Mouse (Mus musculus) midbrain, embryonic 12.5 days (tissue): ENCODE data around the gene Trp53rka. TPM values are rescaled to one million over a fixed set of nuclear protein-coding genes. Genes with fewer than 3 reads are reported as not detected.

Experiments used
- ATAC-seq: fragments of 200-750 bp; cut with Nextera tagmentation; 2 replicates; pipeline ENCODE4 v1.8.0; 2017; ENCODE audit warnings: low read depth, moderate TSS enrichment, moderate library complexity; ENCODE audit not compliant: low FRiP score
- H3K27ac ChIP-seq: fragments of 300-500 bp; sonication (generic); replicated peaks from 2 replicates; pipeline ENCODE4 v1.5.1; 2016; ENCODE audit warnings: mild to moderate bottlenecking
- H3K27me3 ChIP-seq: fragments of 300-500 bp; sonication (generic); 2 replicates; pipeline ENCODE4 v1.6.1; 2016; ENCODE audit warnings: mild to moderate bottlenecking
- H3K36me3 ChIP-seq: fragments of 300-500 bp; sonication (generic); 2 replicates; pipeline ENCODE4 v1.6.1; 2016
- H3K4me1 ChIP-seq: fragments of 300-500 bp; sonication (generic); 2 replicates; pipeline ENCODE4 v1.6.1; 2016
- H3K4me2 ChIP-seq: fragments of 300-500 bp; sonication (generic); replicated peaks from 2 replicates; pipeline ENCODE4 v1.6.1; 2016; ENCODE audit warnings: mild to moderate bottlenecking, moderate library complexity
- H3K4me3 ChIP-seq: fragments of 300-500 bp; sonication (generic); 2 replicates; pipeline ENCODE4 v1.5.1; 2016; ENCODE audit warnings: mild to moderate bottlenecking
- H3K9ac ChIP-seq: fragments of 300-500 bp; sonication (generic); replicated peaks from 2 replicates; pipeline ENCODE4 v1.6.1; 2016; ENCODE audit warnings: mild to moderate bottlenecking, moderate library complexity
- H3K9me3 ChIP-seq: fragments of 300-500 bp; sonication (generic); 2 replicates; pipeline ENCODE4 v1.6.1; 2016; ENCODE audit warnings: mild to moderate bottlenecking
- WGBS: fragments of 180-500 bp; shearing (Covaris S2); methylation state at CpG from one replicate; pipeline ENCODE4 v1.1.7; 2016; 5-methylcytosine and 5-hydroxymethylcytosine counted together
- polyA plus RNA-seq: library from polyadenylated mRNA; unstranded; fragments of >200 nt; fragmentation: Nextera tagmentation; extraction: Ambion mirVana; gene quantifications from 2 replicates; pipeline ENCODE4 v1.2.1, GENCODE M21; 2016

Gene Trp53rka
- polyA plus RNA-seq, 1 experiment from 2014 or later: 50.6 TPM

- H3K27me3 ChIP-seq: 0 out of 2 replicates have a peak, but pooled peaks cover 5% of the 10 kb centered on the region
- no peak overlapping the region for H3K9ac ChIP-seq
- H3K36me3 ChIP-seq: no peaks in the 10 kb centered on the region
- 82% methylated on average over 9 of the region's 9 CpGs for WGBS
- no peak overlapping the region for H3K4me3 ChIP-seq
- peaks cover 13% of the 10 kb centered on the region for H3K4me1 ChIP-seq
- no peak for ATAC-seq
- no peak overlapping the region for H3K27ac ChIP-seq
- H3K9me3 ChIP-seq: no peaks in the 10 kb centered on the region
- H3K4me2 ChIP-seq: no peak overlapping the region
Observed at GRCm38 (mm10) chr2:165509686-165510085, 16.6 kb upstream of the Trp53rka start.

GRCm38 (mm10) chr2:165503259-165504203, 10.4 kb upstream of the Trp53rka start, which contains the start of gene Slc2a10:
Gene Slc2a10, plus strand, starts transcription at chr2:165503787.
- H3K27me3 ChIP-seq: peaks cover 5% of the 10 kb centered on the region; the same call in 1 of the 2 replicates
- H3K4me1 ChIP-seq: peaks cover 20% of the 10 kb centered on the region

GRCm38 (mm10) chr2:165498816-165499215, 5.7 kb upstream of the Trp53rka start:
- no peak overlapping the region for H3K4me3 ChIP-seq
- H3K9ac ChIP-seq: no peak overlapping the region
- peaks cover 24% of the 10 kb centered on the region for H3K4me1 ChIP-seq
- H3K27me3 ChIP-seq: peaks cover 3% of the 10 kb centered on the region; the same call in 1 of the 2 replicates
- H3K9me3 ChIP-seq: no peaks in the 10 kb centered on the region
- H3K4me2 ChIP-seq: no peak overlapping the region
- 80% methylated on average over 6 of the region's 6 CpGs for WGBS
- no peak for ATAC-seq
- no peaks in the 10 kb centered on the region for H3K36me3 ChIP-seq
- no peak overlapping the region for H3K27ac ChIP-seq

More at GRCm38 (mm10) chr2:165503259-165504203, 10.4 kb upstream of the Trp53rka start, which contains the start of gene Slc2a10:
- H3K9me3 ChIP-seq: no peaks in the 10 kb centered on the region
- peak; percentile 62 for ATAC-seq
- H3K9ac ChIP-seq: peak within 1 kb of the TSS; percentile 61
- H3K4me2 ChIP-seq: peak within 1 kb of the TSS; percentile 61
- WGBS: 6% methylated on average over 27 of the region's 32 CpGs
- peak within 1 kb of the TSS; percentile 35; the same call in 1 of the 2 replicates for H3K27ac ChIP-seq
- H3K4me3 ChIP-seq: peak within 1 kb of the TSS; percentile 41
- no peaks in the 10 kb centered on the region for H3K36me3 ChIP-seq

GRCm38 (mm10) chr2:165497706-165498275, 4.7 kb upstream of the Trp53rka start:
- Histone ChIP-seq H3K36me3 (no peaks in the 10 kb centered on the region), H3K9me3 (no peaks in the 10 kb centered on the region), H3K4me3 (no peak overlapping the region), H3K27me3 (peaks cover 3% of the 10 kb centered on the region; the same call in 1 of the 2 replicates), H3K4me1 (peaks cover 18% of the 10 kb centered on the region), H3K27ac (no peak overlapping the region), H3K4me2 (no peak overlapping the region), H3K9ac (no peak overlapping the region)
- 83% methylated on average over 2 of the region's 2 CpGs for WGBS
- no peak for ATAC-seq

- Histone ChIP-seq H3K4me2 (no peak overlapping the region), H3K9ac (no peak overlapping the region), H3K9me3 (no peaks in the 10 kb centered on the region), H3K4me1 (peaks cover 24% of the 10 kb centered on the region), H3K27ac (no peak overlapping the region), H3K36me3 (no peaks in the 10 kb centered on the region), H3K27me3 (peaks cover 3% of the 10 kb centered on the region; the same call in 1 of the 2 replicates), H3K4me3 (no peak overlapping the region)
- ATAC-seq: no peak
Observed at GRCm38 (mm10) chr2:165496251-165496650, 3.1 kb upstream of the Trp53rka start.

GRCm38 (mm10) chr2:165494495-165494894, 1.4 kb upstream of the Trp53rka start:
- Histone ChIP-seq H3K27ac (peak overlapping the region; percentile 88), H3K9me3 (no peaks in the 10 kb centered on the region), H3K4me2 (peak overlapping the region; percentile 84), H3K4me3 (no peak overlapping the region), H3K4me1 (peaks cover 24% of the 10 kb centered on the region), H3K27me3 (0 out of 2 replicates have a peak, but pooled peaks cover 3% of the 10 kb centered on the region), H3K9ac (no peak overlapping the region), H3K36me3 (peaks cover 15% of the 10 kb centered on the region)
- WGBS: 60% methylated on average over 2 of the region's 2 CpGs
- ATAC-seq: no peak

- Histone ChIP-seq H3K9me3 (no peaks in the 10 kb centered on the region), H3K27ac (peak overlapping the region; percentile 88)
- WGBS: 6% methylated on average over 17 of the region's 17 CpGs
Observed at GRCm38 (mm10) chr2:165493587-165494210, 575 bp upstream of the Trp53rka start.

GRCm38 (mm10) chr2:165486881-165487535, 6.1 kb downstream of the Trp53rka start:
- WGBS: 33% methylated on average over 8 of the region's 8 CpGs
- H3K4me2 ChIP-seq: no peak overlapping the region

More at GRCm38 (mm10) chr2:165493587-165494210, 575 bp upstream of the Trp53rka start:
- H3K36me3 ChIP-seq: peaks cover 20% of the 10 kb centered on the region
- ATAC-seq: peak; percentile 70
- H3K4me3 ChIP-seq: peak overlapping the region; percentile 80
- 0 out of 2 replicates have a peak, but pooled peaks cover 3% of the 10 kb centered on the region for H3K27me3 ChIP-seq
- H3K4me1 ChIP-seq: peaks cover 24% of the 10 kb centered on the region
- peak overlapping the region; percentile 84 for H3K4me2 ChIP-seq
- peak overlapping the region; percentile 83 for H3K9ac ChIP-seq

GRCm38 (mm10) chr2:165486401-165486800, 6.7 kb downstream of the Trp53rka start:
- ATAC-seq: no peak
- 77% methylated on average over 5 of the region's 5 CpGs for WGBS
- Histone ChIP-seq H3K4me3 (no peak overlapping the region), H3K4me1 (peaks cover 10% of the 10 kb centered on the region), H3K4me2 (no peak overlapping the region), H3K27me3 (no peaks in the 10 kb centered on the region), H3K27ac (no peak overlapping the region), H3K9me3 (no peaks in the 10 kb centered on the region), H3K36me3 (peaks cover 20% of the 10 kb centered on the region), H3K9ac (no peak overlapping the region)

More at GRCm38 (mm10) chr2:165486881-165487535, 6.1 kb downstream of the Trp53rka start:
- Histone ChIP-seq H3K4me3 (no peak overlapping the region), H3K4me1 (peaks cover 13% of the 10 kb centered on the region), H3K9me3 (no peaks in the 10 kb centered on the region), H3K27ac (no peak overlapping the region), H3K27me3 (no peaks in the 10 kb centered on the region), H3K36me3 (peaks cover 20% of the 10 kb centered on the region), H3K9ac (no peak overlapping the region)
- peak; percentile 27; the same call in 1 of the 2 replicates for ATAC-seq

GRCm38 (mm10) chr2:165485826-165486225, 7.3 kb downstream of the Trp53rka start:
- no peak for ATAC-seq
- peaks cover 10% of the 10 kb centered on the region for H3K4me1 ChIP-seq
- H3K36me3 ChIP-seq: peaks cover 18% of the 10 kb centered on the region
- no peaks in the 10 kb centered on the region for H3K27me3 ChIP-seq
- WGBS: 84% methylated on average over 3 of the region's 3 CpGs
- H3K9me3 ChIP-seq: no peaks in the 10 kb centered on the region
- no peak overlapping the region for H3K4me2 ChIP-seq
- no peak overlapping the region for H3K27ac ChIP-seq
- H3K9ac ChIP-seq: no peak overlapping the region
- H3K4me3 ChIP-seq: no peak overlapping the region

- no peak overlapping the region for H3K27ac ChIP-seq
- H3K27me3 ChIP-seq: no peaks in the 10 kb centered on the region
- no peak overlapping the region for H3K4me2 ChIP-seq
- H3K4me3 ChIP-seq: no peak overlapping the region
- peaks cover 10% of the 10 kb centered on the region for H3K4me1 ChIP-seq
- H3K9me3 ChIP-seq: no peaks in the 10 kb centered on the region
- no peak for ATAC-seq
- 0 out of 2 replicates have a peak overlapping the region, but pooled peaks have one; percentile 20 for H3K9ac ChIP-seq
- H3K36me3 ChIP-seq: peaks cover 2% of the 10 kb centered on the region; the same call in 1 of the 2 replicates
- WGBS: 70% methylated on average over 6 of the region's 6 CpGs
Observed at GRCm38 (mm10) chr2:165484152-165484551, 9.0 kb downstream of the Trp53rka start.
